Mouse (Mus musculus): ENCODE measurements around the gene Wdr86.
"Not testable (repeated sequence)": the region's sequence is repeated elsewhere in the genome, so short reads cannot be mapped to it uniquely, and the experiment has no call there.

Gene Wdr86

DNA sequence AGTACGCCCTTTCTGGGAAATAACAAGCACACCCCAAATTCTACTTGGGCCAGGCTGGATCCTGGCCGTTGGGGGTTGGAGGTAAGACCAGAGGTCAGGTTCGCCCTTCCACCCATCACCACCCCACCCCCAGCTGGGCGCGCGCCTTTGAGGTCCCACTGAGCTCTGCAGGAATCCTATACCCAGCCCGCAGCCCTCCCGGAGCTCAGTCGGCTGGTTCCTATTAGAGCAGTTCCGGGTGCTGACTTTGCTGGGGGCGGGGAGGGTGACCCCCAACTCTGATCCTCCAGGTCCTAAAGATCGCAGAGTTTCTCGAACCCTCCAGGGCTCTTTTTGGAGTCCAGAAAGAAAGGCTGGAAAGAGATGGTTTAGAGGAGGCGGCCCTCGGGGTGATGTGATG is 459 bp upstream of the Wdr86 start:
- no peak for DNase-seq

DNA sequence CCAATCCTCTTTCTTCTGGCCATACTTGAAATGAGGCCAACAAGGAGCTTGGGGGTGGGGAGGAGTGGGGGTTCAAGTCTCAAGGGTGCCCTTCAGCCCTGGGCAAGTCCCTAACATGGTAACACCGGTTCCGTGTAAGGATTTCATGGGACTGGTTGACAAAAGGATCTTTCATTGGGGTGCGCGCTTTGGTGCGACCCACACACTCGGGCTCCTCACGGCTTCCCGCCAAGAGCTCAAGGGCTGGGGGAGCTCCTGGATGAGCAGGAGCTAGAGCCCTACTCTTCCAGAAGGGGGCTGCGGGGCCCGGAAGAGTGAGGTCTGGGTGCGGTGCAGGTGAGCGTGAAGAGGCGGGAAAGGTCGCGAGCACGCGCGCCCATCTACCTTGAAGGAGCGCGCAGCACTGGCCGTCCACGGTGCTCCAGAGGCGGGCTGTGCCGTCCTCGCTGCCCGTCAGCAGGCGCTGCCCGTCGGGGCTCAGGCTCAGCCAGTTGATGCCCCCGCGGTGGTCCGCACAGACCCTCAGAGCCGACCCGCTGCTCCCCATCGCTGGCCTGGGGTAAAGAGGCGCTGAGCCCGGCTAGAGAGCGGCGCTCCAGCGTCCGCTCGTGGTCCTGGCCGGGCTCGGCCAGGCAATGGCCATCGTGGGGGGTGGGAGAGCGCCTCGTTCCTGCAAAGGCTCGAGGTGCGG is 585 bp downstream of the Wdr86 start:
- DNase-seq = no peak

DNA sequence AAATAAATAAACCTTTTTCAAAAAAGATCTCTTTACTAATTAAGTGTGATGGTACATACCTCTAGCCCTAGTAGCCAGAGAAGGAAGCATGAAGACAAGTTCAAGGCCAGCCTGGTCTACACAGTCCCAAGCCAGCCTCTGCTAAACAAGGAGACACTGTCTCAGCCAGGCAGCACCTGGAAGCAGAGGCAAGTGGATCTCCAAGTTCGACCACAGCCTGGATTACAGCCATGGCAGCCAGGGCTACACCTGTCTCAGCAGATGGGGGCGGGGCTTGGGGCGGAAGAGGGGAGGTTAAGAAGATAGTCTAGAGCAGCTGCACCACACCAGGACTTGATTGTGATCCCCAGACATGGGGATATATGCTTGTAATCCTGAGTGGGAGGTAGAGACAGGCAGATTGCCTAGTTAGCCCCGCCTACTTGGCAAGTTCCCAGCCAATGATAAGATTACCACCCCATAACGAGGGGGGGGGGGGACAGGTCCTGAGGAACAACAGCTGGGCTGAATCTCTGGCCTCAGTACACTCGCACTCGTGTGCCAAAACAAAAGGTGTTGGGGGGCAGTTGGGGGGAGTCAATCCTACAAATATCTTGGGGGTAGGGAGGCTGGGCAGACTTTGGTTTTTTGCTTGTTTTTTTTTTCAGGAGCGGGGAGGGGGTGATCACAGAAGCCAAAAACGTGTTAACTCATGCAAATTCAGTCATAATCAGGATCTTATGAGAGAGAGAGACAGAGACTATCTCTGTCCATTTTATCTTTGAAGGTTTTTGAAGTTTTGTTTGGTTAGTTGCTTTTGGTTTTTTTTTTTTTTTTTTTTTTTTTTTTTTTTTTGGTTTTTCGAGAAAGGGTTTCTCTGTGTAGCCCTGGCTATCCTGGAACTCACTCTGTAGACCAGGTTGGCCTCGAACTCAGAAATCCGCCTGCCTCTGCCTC is 3.4 kb downstream of the Wdr86 start:
- DNase-seq = no peak

DNA sequence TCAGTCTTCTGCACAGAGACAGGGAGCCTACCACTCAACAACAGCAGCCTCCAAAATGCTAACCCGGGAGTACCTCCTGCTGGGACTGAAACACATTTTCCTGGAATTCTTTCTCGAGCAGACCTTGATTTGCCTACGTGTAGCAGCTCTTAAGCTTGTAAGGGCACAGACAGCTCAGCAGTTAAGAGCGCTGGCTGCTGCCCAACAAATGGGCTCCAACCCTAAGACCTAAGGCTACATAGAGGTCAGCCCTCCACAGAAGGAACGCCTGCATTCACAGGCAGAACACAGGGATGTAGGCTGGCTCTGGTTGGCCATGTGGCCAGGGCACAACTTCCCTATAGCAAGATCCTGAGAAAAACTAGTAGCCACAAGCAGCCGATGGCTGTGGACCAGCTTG is 4.6 kb downstream of the Wdr86 start:
- no peak for DNase-seq

DNA sequence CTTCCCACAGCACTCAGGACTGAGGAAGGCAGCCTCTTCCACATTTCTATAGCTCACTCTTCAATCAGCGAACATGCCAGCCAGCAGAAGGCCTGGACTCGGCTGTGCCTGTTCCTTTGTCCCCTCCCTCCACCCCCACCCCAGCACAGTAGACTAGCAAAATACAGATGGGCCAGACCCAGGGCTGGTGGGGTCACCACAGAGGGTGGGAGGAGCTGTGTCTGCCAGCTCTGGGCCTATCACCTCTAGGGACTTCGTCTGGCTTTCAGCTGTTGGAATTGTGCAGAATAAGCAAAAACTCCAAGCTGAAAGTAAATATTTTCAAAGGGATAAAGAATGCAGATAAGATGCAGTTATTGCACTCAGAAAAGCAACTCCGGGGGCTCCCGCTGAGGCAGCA is 5.7 kb downstream of the Wdr86 start:
- no peak for DNase-seq

DNA sequence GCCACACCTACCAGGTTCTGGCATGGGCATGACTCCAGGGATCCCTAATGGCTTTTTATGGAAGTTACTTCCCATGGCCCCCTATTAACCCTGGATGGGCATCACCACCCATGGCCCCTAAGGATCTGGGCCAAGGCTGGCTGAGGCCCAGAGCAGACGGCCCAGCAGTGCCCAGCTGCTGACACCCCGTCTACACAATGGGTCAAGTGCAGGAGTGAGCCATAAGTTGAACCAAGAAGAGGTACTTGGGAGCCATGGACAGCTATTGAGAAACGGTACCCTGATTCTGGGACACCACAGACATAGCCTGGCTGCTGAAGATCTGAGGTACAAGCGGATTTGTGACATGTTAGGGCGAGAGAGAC is 6.3 kb downstream of the Wdr86 start:
- DNase-seq = no peak

DNA sequence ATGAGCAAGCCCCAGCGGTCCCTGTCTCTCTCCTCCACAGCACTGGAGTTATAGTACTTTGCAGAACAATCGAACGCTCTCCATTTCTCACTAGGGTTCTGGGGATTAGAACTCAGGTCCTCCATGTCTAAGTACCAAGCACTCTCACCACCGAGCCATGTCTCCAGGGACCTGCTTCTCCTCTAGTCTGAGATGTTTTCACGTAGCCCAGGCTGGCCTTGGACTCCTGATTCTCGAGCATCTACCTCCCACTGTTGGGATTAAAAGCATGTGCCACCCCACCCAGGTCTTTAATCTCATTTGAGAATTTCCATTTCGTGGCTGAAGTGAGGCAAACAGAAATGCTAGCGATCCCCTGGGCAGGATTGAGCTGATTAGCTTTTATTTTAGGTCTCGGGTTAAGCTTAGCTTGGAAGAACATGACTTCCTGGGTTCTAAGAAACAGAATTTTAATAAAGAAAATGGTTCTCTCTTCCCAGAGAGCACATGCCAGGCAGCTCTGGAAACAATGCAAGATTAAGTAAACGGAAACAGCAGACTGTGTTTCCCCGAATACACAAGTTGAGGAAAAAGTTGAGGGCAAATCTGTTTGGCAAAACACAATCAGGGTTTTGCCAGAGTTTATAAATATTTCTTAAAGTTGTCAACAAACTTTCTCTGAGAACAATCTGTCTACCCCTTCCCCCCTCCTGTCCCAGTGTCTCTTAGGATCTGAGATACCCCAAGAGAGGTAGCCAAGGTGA is 6.8 kb downstream of the Wdr86 start:
- DNase-seq = no peak

DNA sequence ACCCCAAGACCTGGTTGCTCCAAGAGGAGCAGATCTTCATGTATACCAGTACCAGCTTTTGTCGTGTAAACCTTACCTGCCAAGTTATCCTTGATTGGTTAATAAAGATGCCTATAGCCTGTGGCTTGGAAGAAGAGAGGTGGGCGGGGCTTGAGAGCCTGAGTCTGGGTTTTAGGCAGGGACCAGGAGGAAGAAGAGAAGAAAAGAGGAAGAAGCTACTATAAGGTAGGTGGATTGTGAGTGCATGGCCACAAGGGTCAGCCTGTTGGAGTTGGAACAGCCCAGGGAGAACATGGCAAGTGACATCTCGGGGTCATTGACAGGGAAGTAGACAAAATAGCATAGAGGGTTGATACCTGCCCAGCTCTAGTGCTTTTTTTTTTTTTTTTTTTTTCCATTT is 10.7 kb downstream of the Wdr86 start:
- DNase-seq = no peak

DNA sequence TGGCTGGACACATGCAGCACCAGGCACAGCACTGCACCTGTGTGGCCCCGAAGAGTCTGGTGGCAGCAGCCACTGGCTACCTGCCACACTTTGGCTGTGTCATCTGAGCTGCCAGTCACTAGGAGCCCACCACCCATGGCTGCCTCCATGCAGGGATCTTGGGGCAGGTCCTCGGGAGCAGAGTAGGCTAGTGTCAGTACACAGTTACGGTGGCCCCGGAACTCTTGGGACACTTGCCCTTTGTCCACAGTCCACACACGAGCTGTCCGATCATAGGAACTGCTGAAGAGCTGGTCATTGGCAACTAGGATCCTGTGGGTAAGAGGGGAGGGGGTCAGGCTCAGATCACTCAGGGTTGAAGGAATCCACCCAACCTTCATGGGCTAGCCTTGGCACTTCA is 12.5 kb downstream of the Wdr86 start:
- no peak for DNase-seq

DNA sequence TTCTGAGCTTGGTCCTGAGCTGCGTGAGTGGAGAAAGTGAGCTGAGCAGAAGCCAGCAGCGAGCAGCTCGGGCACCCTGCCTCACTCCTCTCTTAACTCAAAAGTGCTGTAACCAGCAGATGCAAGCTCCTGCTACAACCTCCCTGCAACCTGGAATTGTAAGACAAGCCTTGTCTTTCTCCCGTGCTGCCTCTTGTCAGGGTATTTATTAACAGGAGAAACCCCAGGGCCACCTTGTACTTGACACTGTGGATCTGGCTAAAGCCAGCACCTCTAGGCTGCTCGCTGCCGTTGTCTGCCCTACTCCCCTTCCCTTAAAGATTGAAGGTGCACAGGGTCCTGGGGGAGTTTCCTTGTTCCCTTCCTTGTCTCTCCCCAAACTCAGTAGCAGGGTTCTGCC is 16.5 kb downstream of the Wdr86 start:
- no peak for DNase-seq

DNA sequence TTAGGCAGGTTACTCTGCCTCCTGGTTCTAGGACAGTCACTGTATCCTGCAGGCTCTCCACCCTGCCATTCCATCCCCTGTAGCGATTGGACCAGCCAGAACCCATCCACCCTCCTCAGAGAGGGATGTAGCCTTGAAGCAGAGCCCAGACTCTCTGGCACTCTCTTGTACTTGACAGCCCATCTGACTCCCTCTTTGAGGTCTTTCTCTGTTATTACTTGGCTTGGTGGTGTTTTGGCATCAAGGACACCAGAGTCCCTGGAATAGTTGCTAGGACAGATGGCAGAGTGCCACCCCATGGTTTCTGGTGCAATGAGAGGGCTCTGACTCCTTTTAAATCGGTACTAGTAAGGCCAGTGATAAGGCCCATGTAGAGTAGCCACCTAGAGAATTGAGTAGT is 17.3 kb downstream of the Wdr86 start:
- peak; percentile 59 for DNase-seq

DNA sequence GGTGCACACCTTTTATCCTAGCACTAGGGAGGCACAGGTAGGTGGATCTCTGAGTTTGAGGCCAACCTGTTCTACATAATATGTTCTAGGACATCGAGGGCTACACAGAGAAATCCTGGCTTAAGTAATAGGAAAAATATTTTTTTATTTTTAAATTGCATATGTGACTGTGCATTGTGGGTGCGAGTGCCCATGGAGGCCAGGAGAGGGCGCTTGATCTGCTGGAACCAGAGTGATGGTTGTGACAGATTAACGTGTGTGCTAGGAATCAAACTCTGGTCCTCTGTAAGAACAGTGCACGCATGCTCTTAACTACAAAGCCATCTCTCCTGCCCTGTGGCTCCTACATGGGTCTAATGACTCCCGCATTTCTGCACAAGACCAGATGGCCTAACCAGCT is 18.9 kb downstream of the Wdr86 start:
- DNase-seq = no peak

DNA sequence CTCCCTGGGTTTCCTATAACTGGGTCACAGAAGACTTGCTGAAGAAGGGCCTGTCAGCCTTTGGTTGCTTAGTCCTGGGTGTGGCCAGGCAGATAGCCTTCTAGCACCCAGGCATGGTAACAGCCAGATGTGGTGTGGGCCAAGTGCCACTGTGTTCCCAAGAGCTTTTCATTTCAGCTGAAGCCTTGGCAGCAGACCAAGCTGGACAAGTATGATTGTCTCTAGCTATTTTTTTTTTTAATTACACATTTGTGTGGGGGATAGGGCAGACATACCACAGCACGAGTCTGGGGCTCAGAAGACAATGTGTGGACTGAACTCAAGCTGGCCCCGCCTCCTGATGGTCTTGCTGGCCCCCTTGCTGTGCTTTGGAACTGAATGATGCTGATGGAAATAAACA is 20.6 kb downstream of the Wdr86 start:
- DNase-seq = no peak

DNA sequence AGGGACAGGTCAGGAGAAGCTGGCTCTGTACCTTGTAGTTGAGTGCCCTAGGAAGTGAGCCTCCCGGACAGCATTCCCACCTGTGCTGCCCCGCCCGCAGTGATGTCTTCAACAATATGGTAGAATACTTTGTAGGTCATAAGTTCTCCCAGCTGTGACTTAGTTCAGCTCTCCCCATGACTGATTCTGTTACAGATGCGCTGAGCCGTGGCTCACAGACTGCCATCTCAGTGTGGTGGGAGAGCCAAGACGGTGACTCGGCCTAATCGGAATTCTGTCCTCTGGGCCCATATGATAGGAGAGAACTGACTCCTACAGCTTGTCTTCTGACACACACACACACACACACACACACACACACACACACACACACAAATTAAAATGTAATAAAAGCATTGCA is 25.9 kb downstream of the Wdr86 start:
- no peak for DNase-seq

DNA sequence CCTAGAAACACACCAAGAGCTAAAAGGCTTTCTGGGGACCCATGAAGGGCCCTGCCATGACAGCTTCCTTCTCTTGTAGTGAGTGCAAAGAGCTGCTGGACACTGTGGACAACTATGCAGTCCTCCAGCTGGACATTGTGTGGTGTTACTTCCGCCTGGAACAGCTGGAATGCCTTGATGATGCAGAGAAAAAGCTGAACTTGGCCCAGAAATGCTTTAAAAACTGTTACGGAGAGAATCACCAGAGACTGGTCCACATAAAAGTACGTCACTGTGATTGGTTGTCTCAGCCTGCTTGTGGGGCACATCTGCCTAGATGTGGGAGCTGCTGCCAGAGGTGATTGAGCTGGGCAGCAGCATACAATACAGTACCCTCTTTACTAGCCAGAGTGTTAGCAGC is 29.3 kb downstream of the Wdr86 start:
- no peak for DNase-seq

DNA sequence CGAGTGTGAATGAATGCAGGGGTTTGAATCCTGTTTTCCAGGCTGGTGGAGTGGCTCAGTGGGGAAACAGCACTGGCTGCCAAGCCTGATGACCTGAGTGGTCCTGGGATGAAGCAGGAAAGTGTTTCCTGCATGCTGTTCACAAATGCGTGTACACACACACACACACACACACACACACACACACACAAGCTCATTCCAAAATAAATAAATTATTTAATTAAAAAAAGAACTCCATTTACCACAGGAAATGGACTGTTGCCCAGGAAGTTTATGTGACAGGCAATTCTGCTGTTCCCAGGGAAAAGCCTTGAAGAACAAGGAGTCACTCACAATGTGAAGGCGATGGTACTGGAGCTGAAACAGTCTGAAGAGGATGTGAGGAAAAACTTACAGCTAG is 33.8 kb downstream of the Wdr86 start:
- DNase-seq = no peak

DNA sequence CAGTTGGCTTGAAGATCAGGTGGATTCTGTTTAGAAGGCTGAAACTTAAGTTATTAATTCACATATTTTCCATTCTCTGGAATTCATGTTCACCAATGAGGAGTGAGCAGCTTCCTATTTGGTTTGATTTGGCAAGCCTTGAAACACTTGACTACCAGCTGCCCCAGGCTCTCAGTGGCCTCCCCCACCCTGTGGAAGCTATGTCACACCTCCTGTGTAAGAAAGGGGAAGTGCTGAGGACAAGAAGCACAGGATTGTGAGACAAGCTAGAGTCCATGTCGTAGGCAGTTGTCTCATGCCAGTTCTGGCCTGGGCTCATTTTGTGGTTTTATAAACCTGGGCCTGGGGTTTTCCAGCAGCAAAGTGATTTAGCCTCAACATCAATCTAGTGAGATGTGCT is 42.8 kb downstream of the Wdr86 start:
- no peak for DNase-seq

DNA sequence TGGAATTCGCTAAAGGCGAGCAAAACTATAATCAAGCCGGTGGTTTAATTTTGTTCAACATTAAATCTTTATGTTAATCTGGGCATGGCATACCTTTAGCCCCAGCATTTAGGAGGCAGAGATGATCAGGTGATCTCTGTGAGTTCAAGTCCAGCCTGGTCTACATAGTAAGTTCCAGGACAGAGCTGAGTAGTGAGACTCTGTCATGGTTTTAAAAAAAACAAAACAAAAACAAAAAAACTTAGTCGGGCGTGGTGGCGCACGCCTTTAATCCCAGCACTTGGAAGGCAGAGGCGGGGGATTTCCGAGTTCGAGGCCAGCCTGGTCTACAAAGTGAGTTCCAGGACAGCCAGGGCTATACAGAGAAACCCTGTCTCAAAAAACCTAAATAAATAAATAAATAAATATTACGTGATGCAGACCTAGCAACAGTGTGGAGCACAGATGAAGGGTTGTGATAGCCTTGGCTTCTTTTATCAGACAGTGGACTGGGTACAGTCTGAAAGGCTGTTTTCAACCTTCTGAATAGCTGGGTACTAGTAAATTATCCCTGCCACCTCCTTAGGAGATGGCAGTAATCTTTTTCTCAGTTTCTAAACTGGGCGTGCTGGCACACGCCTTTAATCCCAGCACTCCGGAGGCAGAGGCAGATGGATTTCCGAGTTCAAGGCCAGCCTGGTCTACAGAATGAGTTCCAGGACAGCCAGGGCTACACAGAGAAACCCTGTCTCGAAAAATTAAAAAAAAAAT is 43.7 kb downstream of the Wdr86 start:
- DNase-seq = not testable (repeated sequence)

DNA sequence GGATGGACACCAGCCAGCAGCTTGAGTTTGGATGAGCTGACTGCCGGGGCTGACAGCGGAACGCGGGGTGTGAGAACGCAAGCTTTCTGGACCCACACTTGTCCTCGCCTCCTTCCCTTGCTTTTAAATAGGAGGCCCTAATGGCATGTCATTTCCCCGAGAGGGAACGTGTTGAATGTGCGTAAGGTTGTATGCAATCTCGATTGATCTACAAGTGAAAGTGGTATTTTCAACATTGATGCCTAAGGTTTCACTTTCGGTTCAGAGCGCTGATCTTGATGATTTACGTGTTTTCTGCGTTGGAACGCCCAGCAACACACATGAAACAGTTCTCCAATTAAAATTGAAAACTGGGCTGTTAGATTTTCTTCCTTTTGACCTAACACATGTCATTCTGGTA is 44.4 kb downstream of the Wdr86 start:
- DNase-seq = no peak

DNA sequence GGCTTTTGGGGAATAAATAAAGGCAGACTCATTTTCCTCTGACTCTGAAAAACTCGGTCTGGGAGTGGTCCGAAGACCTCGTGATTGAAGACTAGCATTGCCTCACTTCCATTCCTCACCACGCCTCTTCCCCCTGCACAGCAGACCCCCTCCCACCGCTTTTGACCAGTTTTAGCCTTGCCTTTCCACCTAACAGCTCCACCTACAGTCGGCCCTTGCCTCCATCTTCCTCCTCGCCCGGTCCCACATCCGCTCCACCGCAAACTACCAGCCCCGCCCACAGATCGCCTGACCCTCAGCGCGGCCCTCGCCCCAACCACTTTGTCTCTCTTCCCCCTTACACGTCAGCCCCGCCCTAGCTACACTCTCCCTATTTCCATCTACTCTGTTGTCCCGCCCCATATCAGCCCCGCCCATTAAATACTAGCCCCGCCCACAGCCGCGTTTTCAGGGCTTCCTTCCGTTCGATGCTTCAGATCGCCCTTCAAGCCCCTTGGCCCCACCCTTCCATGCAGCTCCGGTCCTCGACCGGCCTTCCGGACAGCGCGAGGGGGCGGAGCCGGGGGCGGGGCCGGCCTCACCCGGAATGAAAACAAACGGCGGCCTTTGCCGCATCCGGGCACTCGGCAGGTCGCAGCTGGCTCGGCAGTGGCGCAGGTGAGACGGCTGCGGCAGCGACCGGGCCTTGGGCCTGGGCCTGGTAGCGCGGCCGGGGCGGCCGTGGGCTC is 45.0 kb downstream of the Wdr86 start, which contains the start of gene Nub1:
TSS of gene Nub1 (plus strand) at position 167 of the 728 bp plus-strand sequence.
- DNase-seq = peak; percentile 97

DNA sequence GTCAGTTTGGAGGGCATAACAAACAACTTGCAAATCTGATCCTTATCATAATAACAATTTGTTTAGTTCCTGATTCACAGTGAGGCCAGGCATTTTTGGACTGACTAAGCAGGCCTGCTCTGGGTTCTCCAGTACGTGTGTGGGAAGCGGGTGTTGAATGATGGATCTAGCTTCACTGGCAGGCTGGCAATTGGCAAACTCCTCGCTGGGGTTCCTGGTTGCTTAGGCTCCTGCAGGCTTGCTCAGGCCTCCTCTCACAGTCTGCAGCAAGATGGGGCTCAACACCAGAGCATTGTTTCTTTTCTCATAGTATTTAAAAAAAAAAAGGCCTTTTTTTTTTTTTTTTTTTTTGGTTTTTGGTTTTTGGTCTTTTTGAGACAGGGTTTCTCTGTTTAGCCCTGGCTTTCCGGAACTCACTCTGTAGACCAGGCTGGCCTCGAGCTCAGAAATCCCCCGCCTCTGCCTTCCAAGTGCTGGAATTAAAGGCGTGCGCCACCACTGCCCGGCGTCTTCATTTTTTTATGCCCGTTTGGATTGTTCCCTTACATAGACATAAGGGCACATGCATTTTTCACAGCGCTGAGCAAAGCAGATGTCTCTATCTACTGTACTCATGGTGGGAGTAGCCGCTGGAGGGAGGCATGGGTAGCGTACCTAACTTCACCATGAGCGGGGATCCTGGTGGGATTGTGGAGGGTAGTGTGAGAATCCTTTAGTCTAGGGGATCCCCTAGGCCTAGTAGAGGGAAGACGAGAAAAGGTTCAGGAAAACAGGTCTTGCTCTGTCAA is 45.8 kb downstream of the Wdr86 start:
- peak; percentile 31 for DNase-seq

Data from cerebellum, adult 8-10 months (tissue).